Mouse (Mus musculus): ENCODE results near the gene Doc2a.

The Doc2a gene

DNA sequence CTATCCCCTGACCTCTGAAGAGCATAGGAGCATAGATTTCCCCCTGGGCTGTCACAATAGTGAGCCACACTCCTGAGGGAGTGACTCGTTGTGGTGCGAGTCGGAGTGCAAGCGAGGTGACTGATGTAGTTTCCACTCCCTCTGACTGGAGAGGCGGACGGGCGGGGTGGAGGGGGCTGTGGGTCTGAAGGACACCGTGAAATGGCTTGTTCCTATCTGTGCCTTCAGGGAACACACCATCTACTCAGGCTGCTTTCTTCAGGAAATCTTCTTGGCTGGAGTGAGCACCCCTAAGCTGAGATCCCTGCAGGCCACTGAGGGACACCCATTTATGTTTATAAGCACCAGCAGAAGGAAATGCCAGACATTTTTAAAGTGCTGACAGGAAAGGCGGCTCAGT, 24.5 kb upstream of the Doc2a start:
- in situ Hi-C loops (cut with MboI, MseI) = loop anchor here in 1 of 2 experiments (10.0 kb wide), 1 partner anchor 282 kb away; no protein-coding TSS in a partner anchor

- in situ Hi-C loops (cut with MboI, MseI) = loop anchor here in 1 of 2 experiments (10.0 kb wide), 1 partner anchor 282 kb away; no protein-coding TSS in a partner anchor
These were observed 24.0 kb upstream of the Doc2a start for GRCm38 (mm10) chr7:126823202-126823711.

GRCm38 (mm10) chr7:126823940-126824339, 23.3 kb upstream of the Doc2a start:
- in situ Hi-C loops (cut with MboI, MseI) = loop anchor here in 1 of 2 experiments (10.0 kb wide), 1 partner anchor 281 kb away; no protein-coding TSS in a partner anchor

GRCm38 (mm10) chr7:126825403-126825802, 21.8 kb upstream of the Doc2a start:
- in situ Hi-C loops (cut with MboI, MseI) = loop anchor here in 1 of 2 experiments (10.0 kb wide), 1 partner anchor 279 kb away; no protein-coding TSS in a partner anchor

- in situ Hi-C loops (cut with MboI, MseI) = loop anchor here in 1 of 2 experiments (10.0 kb wide), 1 partner anchor 279 kb away; no protein-coding TSS in a partner anchor
These were observed 21.3 kb upstream of the Doc2a start for GRCm38 (mm10) chr7:126825952-126826351.

GRCm38 (mm10) chr7:126831539-126831938, 15.7 kb upstream of the Doc2a start, which contains the start of gene 4930451I11Rik:
TSS of gene 4930451I11Rik (minus strand) at chr7:126831639.
- in situ Hi-C loops (cut with MboI, MseI) = loop anchor here in 1 of 2 experiments (5.0 kb wide), 1 partner anchor 121 kb away; the partner anchor contains the start of gene Sez6l2

- in situ Hi-C loops (cut with MboI, MseI) = loop anchor here in 1 of 2 experiments (5.0 kb wide), 1 partner anchor 120 kb away; the partner anchor contains the start of gene Sez6l2
These were observed 15.1 kb upstream of the Doc2a start for GRCm38 (mm10) chr7:126832036-126832598.

GRCm38 (mm10) chr7:126833294-126833693, 13.9 kb upstream of the Doc2a start:
- in situ Hi-C loops (cut with MboI, MseI) = loop anchor here in 1 of 2 experiments (5.0 kb wide), 1 partner anchor 119 kb away; the partner anchor contains the start of gene Sez6l2

DNA sequence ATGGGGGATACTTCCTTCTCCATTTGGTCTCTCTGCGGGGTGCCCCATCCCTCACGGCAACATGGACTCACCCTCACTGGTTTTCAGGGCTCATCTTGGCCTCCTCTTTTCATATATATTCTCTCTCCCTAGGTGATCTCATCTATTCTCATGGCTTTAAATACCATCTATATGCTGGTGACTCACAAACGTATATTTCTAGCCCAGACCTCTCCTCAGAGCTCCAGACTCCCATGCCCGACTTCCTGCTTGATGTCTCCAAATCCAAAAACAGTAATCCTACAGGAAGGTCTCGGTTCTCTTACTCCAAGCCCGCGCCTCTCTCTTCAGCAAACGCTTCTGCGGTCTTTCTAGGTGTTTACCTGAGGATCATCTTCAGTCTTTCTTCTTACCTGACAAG, 3.9 kb upstream of the Doc2a start:
- in situ Hi-C loops (cut with MboI, MseI) = no loop called here

GRCm38 (mm10) chr7:126845516-126845915, 1.7 kb upstream of the Doc2a start:
- in situ Hi-C loops (cut with MboI, MseI) = no loop called here

DNA sequence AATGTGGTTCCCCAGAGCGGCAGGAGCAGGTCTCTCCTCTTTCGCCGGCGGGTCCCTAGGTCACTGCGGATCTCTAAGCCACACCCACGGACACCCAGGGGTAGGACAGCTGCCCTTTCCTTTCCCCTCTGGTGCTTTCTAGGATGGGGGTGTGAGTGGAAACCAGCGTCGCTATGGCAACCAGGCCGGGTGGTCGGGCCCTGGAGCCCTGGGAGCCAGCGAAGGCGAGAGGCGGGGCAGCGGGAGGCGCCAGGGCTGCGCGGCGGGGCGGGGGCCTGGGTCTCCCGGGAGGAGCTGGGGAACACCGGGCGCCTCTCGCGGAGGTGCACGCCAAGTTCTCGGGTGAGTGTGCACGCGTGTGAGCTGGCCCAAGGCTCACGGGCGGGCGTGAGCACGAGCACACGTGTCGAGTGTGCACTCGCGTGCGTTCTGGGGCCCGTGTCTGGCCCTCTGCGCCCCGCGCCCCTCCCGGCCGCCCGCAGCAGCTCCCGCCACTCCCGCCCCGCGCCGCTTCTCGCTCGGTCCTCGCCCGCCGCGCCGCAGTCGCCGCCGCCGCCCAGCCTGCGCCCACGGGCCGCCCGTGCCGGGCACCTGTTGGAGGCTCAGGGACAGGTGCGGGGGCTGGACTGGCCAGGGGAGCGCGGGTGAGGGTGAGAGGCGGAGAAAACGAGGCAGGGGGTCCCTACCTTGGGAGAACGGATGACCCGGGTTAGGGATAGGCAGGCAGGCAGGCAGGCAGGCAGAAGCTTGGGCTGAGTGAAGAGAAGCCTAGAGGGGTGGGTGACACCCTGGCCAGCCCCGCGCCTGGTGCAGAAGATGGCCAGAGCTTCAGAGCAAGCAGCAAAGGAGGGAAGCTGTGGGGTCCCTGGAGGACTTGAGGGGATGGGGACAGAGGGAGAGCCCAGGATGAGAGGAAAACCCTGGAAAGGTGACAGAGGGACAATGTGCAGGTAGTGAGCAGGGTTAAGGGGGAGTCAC, 494 bp downstream of the Doc2a start:
- in situ Hi-C loops (cut with MboI, MseI) = no loop called here

DNA sequence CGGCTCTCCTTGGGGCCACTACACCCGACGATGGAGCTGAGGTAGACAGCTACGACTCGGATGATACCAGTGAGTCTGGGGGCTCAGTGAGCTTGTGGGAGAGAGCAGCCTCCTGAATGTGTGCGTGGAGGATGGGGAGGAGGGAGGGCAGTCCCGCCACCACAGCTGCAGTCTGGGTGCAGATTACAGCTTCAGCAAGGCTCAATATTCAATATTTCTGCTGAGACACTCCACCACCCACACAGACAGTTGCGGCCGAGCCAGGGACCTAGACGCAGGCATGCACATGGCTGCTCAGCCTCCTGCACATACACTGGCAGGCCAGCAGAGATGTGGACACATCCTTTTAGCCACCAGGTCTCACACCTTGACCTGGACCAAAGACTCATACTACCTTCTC, 1.6 kb downstream of the Doc2a start:
- in situ Hi-C loops (cut with MboI, MseI) = no loop called here

DNA sequence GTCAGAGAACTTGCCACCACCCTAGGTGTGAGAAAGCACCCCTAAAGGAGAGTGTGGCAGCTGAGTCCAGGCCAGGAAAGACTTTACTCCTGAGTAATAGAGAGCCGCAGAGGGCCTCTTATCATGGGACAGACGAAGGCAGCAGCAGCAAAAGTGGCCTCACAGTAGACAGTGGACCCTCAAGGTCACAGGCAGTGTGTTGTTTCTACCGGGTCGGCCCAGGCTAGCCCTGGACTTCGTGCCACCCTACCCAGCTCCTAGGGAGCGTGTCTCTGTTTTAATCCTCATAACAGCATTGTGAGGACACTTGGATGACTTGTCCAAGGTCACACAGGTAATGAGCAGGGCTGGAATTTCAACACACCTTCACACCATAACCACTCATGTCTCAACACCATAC, 2.9 kb downstream of the Doc2a start:
- in situ Hi-C loops (cut with MboI, MseI) = no loop called here

DNA sequence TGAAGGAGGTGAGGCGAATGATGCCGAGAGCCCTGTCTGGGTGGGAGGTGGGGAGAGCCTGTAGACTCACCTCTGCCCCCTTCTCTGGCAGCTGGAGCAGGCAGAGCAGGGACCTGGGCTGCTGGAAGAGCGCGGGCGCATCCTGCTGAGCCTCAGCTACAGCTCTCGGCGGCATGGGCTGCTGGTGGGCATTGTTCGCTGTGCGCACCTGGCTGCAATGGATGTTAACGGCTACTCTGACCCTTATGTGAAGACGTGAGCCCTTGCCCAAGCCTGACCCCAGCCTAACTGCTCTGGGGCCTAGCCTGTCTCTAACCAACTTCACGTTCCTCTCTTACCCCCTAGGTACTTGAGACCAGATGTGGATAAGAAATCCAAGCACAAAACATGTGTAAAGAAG, 4.0 kb downstream of the Doc2a start:
- in situ Hi-C loops (cut with MboI, MseI) = no loop called here

DNA sequence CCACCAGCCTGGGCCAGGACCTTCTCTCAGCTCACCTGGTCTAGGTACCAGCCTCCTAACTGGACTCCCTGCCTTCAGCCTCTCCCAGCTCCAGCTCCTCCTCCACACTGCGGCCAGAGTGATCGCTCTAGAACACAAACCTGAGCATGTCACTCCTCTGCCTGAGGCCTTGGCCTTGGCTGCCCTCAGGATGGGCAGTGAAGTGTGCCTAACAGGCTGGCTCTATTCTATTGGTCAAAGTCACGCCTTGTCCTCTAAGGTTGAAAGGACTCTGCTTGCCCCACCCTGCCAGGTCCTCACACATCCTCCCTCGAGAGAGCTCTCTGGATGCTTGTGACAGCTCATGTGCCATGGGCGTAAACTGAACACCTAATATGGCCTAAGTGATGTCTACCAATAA, 6.2 kb downstream of the Doc2a start:
- in situ Hi-C loops (cut with MboI, MseI) = no loop called here

GRCm38 (mm10) chr7:126855641-126856040, 8.4 kb downstream of the Doc2a start:
- in situ Hi-C loops (cut with MboI, MseI) = no loop called here

DNA sequence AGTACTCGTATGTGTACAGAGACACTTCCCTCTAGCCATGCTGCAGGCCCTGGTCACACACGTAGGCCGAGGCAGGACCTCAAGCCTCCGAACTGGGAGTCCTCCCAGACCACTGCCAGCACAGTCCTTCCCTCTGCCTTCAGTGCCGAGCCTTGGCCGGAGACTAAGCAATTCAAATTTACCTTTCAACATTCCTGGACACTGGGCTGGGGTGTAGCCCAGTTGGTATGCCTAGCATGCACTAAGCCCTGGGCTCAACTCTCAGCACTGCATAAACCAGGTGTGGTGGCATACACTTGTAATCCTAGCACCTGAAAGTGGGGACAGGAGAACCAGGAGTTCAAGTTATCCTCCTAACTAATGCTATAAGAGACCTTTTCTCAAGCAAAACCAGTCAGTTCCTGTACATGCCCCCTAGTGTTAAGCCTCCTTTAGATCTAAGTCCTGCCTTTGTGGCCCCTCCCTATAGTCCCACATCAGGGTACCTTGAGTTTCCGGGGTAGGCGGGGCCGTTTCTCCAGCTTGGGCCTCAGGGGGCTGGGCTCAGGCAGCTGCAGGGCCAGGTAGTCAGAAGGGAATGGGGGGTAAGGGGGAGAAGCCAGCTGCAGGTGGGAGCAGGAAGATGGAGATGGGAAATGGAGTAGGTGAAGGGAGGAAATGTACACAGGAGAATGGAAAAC, 9.7 kb downstream of the Doc2a start:
- in situ Hi-C loops (cut with MboI, MseI) = no loop called here

- in situ Hi-C loops (cut with MboI, MseI) = no loop called here
These were observed 13.8 kb downstream of the Doc2a start for GRCm38 (mm10) chr7:126860987-126861386.

DNA sequence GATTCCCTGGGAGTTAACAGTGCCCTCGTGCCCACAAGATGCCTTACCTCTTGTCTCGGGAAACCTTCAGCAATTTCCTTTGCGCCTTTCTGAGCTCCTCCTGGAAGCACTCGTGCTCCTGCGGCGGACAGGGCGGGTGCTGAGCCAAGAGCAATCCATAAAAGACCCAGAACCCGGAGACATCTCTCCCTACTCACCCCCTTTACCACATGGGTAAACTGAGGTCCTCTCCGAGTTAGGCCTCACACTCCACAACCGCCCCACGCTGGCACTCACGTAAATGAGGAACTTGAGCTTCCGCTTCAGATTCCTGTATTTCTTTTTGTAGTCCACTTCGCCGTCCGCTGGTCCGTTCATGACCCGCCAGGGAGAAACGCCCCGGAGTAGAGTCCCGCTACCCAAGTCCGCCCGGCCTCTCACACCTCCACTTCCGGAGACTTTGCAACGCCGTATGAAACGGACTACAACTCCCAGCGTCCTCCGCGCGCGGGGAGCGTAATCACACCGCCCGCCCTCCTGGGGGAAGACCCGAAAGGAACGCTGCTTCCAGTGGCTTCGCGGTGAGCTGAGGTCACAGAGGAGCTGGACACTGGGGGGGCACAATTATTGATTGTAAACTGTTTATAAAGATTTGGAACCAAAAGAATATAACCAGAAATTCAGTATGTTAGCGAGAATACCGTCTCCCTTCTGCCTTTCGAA, 14.4 kb downstream of the Doc2a start, which contains the start of gene Hirip3:
Hirip3 (plus strand) TSS at position 544 of the 702 bp plus-strand sequence.
- in situ Hi-C loops (cut with MboI, MseI) = no loop called here

GRCm38 (mm10) chr7:126862147-126862784, 15.1 kb downstream of the Doc2a start, which contains the start of gene Ino80e:
TSS of gene Ino80e (minus strand) at chr7:126862377.
- in situ Hi-C loops (cut with MboI, MseI) = no loop called here

All from T-helper 17 cell (primary cell).